Mouse (Mus musculus): ENCODE results near the gene Fbxo44.

DNA sequence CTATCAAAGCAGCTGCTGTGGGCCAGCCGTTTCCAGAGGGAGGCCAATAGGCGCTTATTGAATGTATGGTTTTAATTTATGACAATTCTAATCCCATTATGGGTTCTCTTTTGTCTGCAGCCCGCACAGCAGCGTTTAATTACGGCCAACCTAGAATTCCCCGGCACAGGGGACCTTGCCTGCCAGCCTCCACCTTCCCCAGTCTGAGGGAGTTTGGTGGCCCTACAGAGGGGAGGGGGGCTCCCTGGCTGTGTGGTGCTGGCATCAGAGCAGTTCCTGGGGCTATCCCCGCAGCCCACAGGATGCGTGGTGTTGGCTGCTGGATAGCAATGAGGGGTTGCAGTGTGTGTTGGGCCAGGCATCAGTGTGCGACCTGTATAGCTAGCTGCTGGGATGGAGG, 24.3 kb upstream of the Fbxo44 start:
- no peak for TF ChIP-seq CTCF (conservative IDR thresholded peaks at IDR 0.05; ENCODE audit: insufficient read depth, insufficient read length, low read depth, low read length)
- TF ChIP-seq POLR2A (IDR thresholded peaks at IDR 0.05; ENCODE audit: low read depth, low read length): no peak

All from kidney, adult 2 months (tissue).